Mouse (Mus musculus) forebrain, embryonic 14.5 days (tissue): ENCODE results near the gene Rtn4r. TPM values are rescaled to one million over a fixed set of nuclear protein-coding genes. Genes with fewer than 3 reads are reported as not detected.

Experiments used
- ATAC-seq: fragments of 200-750 bp; cut with Nextera tagmentation; 2 replicates; pipeline ENCODE4 v1.8.0; 2017; ENCODE audit warnings: mild to moderate bottlenecking, moderate library complexity
- DNase-seq: peaks from one replicate; pipeline ENCODE4 v3.0.0-alpha.2; 2015; ENCODE audit warnings: low spot score
- H3K27ac ChIP-seq: fragments of 300-500 bp; sonication (generic); 2 replicates; pipeline ENCODE4 v1.5.1; 2014; ENCODE audit warnings: low read depth, mild to moderate bottlenecking, control low read depth, low read length, moderate library complexity
- H3K27me3 ChIP-seq: fragments of 300-500 bp; sonication (generic); replicated peaks from 2 replicates; pipeline ENCODE4 v1.6.1; 2014; ENCODE audit warnings: low read length, control low read depth, mixed read lengths; ENCODE audit not compliant: control insufficient read depth, insufficient read depth
- H3K36me3 ChIP-seq: fragments of 300-500 bp; sonication (generic); 2 replicates; pipeline ENCODE4 v1.6.1; 2014; ENCODE audit warnings: low read length, control low read depth; ENCODE audit not compliant: control insufficient read depth, insufficient read depth
- H3K4me1 ChIP-seq: fragments of 300-500 bp; sonication (generic); 2 replicates; pipeline ENCODE4 v1.6.1; 2014; ENCODE audit warnings: antibody characterized with exemption, low read length, control low read depth; ENCODE audit not compliant: control insufficient read depth, insufficient read depth
- H3K4me2 ChIP-seq: fragments of 300-500 bp; sonication (generic); 2 replicates; pipeline ENCODE4 v1.6.1; 2014; ENCODE audit warnings: mild to moderate bottlenecking, control low read depth, low read length
- H3K4me3 ChIP-seq: fragments of 300-500 bp; sonication (generic); 2 replicates; pipeline ENCODE4 v1.5.1; 2014; ENCODE audit warnings: low read depth, low read length, control low read depth
- H3K9ac ChIP-seq: fragments of 300-500 bp; sonication (generic); 2 replicates; pipeline ENCODE4 v1.6.1; 2014; ENCODE audit warnings: mild to moderate bottlenecking, low read length, control low read depth, moderate library complexity
- H3K9me3 ChIP-seq: fragments of 300-500 bp; sonication (generic); replicated peaks from 2 replicates; pipeline ENCODE4 v1.6.1; 2016; ENCODE audit warnings: low read length, control low read depth, mixed read lengths; ENCODE audit not compliant: control insufficient read depth
- WGBS: fragments of 180-500 bp; shearing (Covaris S2); extraction: QIAGEN DNeasy Blood & Tissue Kit; methylation state at CpG from one replicate; pipeline ENCODE4 v1.1.7; 2014; 5-methylcytosine and 5-hydroxymethylcytosine counted together
- polyA plus RNA-seq: library from polyadenylated mRNA; unstranded; fragments of >200 nt; fragmentation: Nextera tagmentation; extraction: Ambion mirVana; gene quantifications from 2 replicates; pipeline ENCODE4 v1.2.1, GENCODE M21; 2014

The Rtn4r gene
- polyA plus RNA-seq, 1 experiment from 2014 or later, result 11.0 TPM

DNA sequence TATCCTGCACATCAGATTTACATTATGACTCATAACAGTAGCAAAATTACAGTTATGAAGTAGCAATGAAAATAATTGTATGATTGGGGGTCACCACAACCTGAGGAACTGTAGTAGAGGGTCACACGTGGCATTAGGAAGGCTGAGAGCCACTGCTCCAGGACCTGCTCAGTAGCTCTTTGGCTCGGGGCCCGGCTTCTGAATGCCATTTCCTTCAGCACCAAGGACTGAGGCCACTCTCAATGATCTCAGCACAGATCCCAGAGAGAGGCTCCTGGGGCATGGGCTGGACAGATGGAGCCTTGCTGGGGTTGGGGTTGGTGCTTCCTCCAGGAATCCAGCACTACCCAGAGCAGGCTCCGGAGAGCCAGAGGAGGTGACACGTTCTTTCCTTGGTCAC is 40.3 kb upstream of the Rtn4r start:
- H3K4me3 ChIP-seq, result no peak overlapping the region
- ATAC-seq, result no peak
- H3K27me3 ChIP-seq, result peaks cover 11% of the 10 kb centered on the region
- H3K9me3 ChIP-seq, result no peaks in the 10 kb centered on the region
- H3K36me3 ChIP-seq, result no peaks in the 10 kb centered on the region
- no peak overlapping the region for H3K9ac ChIP-seq
- peaks cover 9% of the 10 kb centered on the region; the same call in 1 of the 2 replicates for H3K4me1 ChIP-seq
- 95% methylated on average over 5 of the region's 5 CpGs for WGBS
- H3K4me2 ChIP-seq, result no peak overlapping the region
- no peak for DNase-seq
- no peak overlapping the region for H3K27ac ChIP-seq

DNA sequence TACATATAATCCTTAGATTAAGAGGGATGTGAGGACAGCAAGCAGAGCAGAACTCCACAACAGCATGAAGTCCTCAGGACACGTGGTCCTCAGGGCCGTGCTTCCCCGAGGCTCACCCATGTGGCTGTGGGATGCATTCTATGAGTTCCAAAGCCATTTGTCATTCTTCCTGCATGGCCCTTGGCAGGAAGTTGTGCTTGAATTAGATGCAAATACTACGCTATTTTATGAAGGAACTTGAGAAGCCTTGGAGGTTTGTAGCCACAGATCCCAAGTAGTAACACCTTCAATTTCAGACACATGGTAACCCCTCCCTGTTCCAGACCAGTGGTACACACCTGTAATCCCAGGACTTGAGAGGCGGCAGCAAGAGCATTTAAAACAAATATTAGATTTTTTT is 31.1 kb upstream of the Rtn4r start:
- WGBS, result 70% methylated on average over 5 of the region's 5 CpGs

DNA sequence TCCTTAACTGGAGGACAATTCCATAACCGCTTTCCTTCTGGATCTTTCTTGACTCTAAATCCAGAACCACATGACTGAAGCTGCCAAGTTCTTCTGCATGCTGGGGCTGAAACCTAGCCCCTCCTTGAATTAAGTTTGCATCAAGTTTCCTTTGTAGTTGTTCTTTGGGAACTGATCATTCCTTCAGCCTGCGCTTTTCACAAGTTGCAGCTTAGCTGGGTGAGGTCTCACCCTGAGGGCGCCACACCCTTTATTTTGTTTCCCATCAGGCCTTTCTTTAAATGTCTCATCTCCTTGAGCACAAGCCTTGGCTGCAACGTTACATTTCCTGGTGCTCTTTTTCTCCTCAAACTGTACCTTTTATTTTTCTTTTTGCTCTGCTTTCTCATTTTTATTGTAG is 24.6 kb upstream of the Rtn4r start:
- no peak for ATAC-seq
- no peak for DNase-seq
- Histone ChIP-seq H3K4me3 (no peak overlapping the region), H3K9ac (no peak overlapping the region), H3K9me3 (no peaks in the 10 kb centered on the region), H3K4me2 (no peak overlapping the region), H3K27me3 (no peaks in the 10 kb centered on the region), H3K27ac (no peak overlapping the region), H3K4me1 (no peaks in the 10 kb centered on the region), H3K36me3 (no peaks in the 10 kb centered on the region)
- WGBS, result 76% methylated on average over 4 of the region's 4 CpGs

More for the DNA sequence above, 31.1 kb upstream of the Rtn4r start:
- ATAC-seq (no peak), DNase-seq (no peak)
- Histone ChIP-seq H3K9me3 (no peaks in the 10 kb centered on the region), H3K27ac (no peak overlapping the region), H3K36me3 (no peaks in the 10 kb centered on the region), H3K27me3 (no peaks in the 10 kb centered on the region), H3K9ac (no peak overlapping the region), H3K4me3 (no peak overlapping the region), H3K4me2 (no peak overlapping the region), H3K4me1 (no peaks in the 10 kb centered on the region; the same call in 1 of the 2 replicates)

DNA sequence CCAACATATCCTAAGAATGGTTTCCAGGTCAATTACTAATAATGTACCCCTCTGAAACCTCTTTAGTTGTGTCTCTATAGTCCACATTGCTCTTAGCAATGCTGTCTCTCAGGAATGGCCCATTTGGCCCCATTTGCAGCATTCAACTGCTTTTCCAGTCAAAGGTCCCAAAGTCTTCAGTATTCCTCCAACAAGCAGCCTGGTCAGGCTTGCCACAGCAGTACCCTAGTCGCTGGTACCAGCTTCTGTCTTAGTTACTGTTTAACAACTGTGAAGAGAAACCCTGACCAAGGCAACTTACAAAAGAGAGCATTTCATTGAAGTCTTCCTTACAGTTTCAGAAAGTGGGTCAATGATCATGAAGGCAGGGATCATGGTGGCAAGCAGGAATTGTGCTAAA is 24.1 kb upstream of the Rtn4r start:
- DNase-seq, result no peak
- Histone ChIP-seq H3K9me3 (no peaks in the 10 kb centered on the region), H3K27ac (no peak overlapping the region), H3K9ac (no peak overlapping the region), H3K4me1 (no peaks in the 10 kb centered on the region), H3K4me3 (no peak overlapping the region), H3K36me3 (no peaks in the 10 kb centered on the region), H3K27me3 (no peaks in the 10 kb centered on the region), H3K4me2 (no peak overlapping the region)
- ATAC-seq, result no peak
- 89% methylated on average over 1 of the region's 1 CpGs for WGBS

DNA sequence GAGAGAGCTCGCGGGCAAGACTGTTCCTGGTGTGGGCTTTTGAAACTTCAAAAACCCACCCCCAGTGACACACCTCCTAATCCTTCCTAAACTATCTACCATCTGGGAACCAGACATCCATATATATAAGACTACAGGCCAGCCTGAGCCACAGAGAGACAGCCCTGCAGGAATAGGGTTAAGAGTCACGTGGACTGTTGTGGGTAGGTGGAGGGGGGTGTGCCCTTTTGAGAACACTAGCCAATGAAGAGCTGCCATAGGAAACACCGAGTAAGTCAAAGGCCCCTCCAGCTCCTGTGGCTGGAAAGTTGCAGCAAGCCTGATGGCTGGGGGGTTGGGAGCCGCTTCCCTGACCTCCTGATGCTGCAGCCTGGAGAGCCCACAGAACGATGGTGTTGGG is 23.6 kb upstream of the Rtn4r start:
- 40% methylated on average over 6 of the region's 6 CpGs for WGBS
- no peak overlapping the region for H3K9ac ChIP-seq
- no peaks in the 10 kb centered on the region for H3K9me3 ChIP-seq
- H3K27me3 ChIP-seq, result no peaks in the 10 kb centered on the region
- no peaks in the 10 kb centered on the region for H3K4me1 ChIP-seq
- DNase-seq (no peak), ATAC-seq (no peak)
- no peak overlapping the region for H3K4me2 ChIP-seq
- H3K4me3 ChIP-seq, result no peak overlapping the region
- no peaks in the 10 kb centered on the region for H3K36me3 ChIP-seq
- no peak overlapping the region for H3K27ac ChIP-seq

DNA sequence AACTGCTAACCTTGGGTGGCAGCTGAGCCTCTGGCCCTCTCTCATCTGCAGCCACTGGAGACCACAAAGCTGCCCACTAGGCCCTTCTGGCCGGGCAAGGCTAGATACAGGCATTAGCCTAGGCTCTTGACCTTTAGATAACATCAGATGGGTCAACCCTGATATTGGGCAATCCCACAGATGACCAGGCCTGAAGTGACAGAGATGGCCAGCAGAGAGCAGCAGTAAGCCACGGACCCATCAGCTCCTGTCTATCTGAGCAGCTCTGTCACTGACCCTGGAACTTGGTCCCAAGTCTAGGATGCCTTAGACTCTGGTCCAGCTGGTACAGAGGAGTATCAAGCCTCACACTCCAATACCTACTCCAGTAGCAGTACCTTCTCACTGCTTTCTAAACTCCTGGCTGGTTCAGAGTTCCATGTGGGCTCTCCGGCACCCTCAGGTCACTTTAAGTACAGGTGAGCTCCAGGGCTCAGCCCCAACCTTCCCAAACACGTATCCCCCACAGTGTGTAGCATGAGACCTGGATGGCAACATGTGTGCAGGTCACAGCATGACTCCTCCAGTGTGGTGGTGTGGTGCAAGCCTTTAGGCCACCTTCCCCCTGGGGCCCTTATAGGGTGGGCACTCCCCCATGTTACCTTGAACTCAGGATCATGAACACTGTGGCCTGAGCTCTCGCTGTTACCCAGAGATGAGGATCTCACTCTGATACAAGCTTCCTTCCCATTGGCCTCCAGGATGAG is 19.0 kb upstream of the Rtn4r start:
- Histone ChIP-seq H3K27ac (no peak overlapping the region), H3K9me3 (no peaks in the 10 kb centered on the region), H3K36me3 (no peaks in the 10 kb centered on the region), H3K4me3 (no peak overlapping the region), H3K4me1 (no peaks in the 10 kb centered on the region), H3K27me3 (no peaks in the 10 kb centered on the region), H3K4me2 (no peak overlapping the region), H3K9ac (no peak overlapping the region)
- peak; percentile 80; the same call in 1 of the 2 replicates for ATAC-seq
- peak; percentile 61 for DNase-seq
- 59% methylated on average over 5 of the region's 5 CpGs for WGBS

DNA sequence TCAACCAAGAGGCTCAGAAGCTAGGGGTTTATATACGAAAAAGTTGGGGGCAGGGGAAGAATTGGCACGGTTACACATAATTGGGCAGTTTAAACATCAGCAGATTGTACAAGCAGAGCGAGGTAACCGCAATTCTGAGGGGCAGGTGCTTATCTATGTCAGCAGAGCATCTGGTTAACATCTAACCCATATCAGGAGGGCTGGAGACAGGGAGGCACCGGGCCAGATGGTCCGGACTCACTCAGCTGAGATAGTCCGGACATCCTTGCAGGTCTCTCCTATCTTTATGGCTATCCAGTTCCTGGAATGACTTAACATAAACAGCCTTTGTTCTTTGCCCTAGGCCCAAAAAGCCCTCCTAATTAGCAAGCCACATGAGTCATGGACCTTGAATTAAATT is 16.4 kb upstream of the Rtn4r start:
- DNase-seq (no peak), ATAC-seq (no peak)
- Histone ChIP-seq H3K9me3 (no peaks in the 10 kb centered on the region), H3K36me3 (no peaks in the 10 kb centered on the region), H3K27me3 (no peaks in the 10 kb centered on the region), H3K27ac (no peak overlapping the region), H3K4me2 (no peak overlapping the region), H3K4me3 (no peak overlapping the region), H3K4me1 (no peaks in the 10 kb centered on the region), H3K9ac (no peak overlapping the region)
- WGBS, result 82% methylated on average over 7 of the region's 7 CpGs

DNA sequence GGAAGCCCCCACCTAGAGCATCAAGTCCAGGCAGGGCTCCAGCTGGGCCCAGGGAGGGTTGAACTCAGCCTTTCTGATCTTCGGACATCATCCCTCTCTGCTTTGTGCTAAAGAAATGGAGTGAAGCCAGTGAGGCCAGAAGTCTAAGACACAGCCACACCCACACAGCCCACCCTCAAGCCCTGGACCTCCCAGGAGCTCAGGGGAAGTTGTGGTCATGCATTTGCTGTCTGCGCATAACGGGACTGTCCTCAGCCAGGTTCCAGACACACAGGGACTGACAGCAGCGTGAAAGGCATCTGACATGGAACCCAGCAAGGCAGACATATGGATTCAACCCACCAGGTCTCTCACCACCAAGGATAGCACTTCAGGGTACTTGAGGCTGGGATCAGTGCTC is 11.0 kb upstream of the Rtn4r start:
- no peak overlapping the region for H3K4me2 ChIP-seq
- no peak overlapping the region for H3K9ac ChIP-seq
- H3K4me3 ChIP-seq, result no peak overlapping the region
- ATAC-seq (no peak), DNase-seq (no peak)
- 75% methylated on average over 4 of the region's 4 CpGs for WGBS
- H3K36me3 ChIP-seq, result no peaks in the 10 kb centered on the region
- H3K9me3 ChIP-seq, result no peaks in the 10 kb centered on the region
- no peaks in the 10 kb centered on the region for H3K4me1 ChIP-seq
- no peaks in the 10 kb centered on the region for H3K27me3 ChIP-seq
- no peak overlapping the region for H3K27ac ChIP-seq

DNA sequence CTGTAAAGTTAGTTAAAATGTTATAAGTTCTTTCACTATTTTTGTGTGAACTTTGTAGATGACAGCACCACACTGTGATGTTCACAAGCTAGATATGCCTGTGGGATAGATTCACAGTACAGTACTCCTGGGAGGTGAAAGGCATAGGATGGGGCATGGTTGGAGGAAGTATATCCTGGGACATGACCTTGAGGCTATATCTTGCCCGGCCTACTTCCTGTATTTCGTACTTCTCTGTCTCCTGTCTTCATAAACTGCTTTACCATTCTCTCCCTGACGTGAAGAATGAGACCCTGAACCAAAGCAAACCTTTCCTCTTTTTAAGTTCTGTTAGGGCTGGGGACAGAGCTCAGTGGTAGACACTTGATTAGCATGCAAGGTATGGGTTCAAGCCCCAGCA is 9.2 kb upstream of the Rtn4r start:
- no peaks in the 10 kb centered on the region for H3K9me3 ChIP-seq
- WGBS, result 87% methylated on average over 3 of the region's 3 CpGs
- H3K27me3 ChIP-seq, result no peaks in the 10 kb centered on the region
- no peak overlapping the region for H3K9ac ChIP-seq
- no peak overlapping the region for H3K27ac ChIP-seq
- H3K4me3 ChIP-seq, result no peak overlapping the region
- DNase-seq (no peak), ATAC-seq (no peak)
- H3K36me3 ChIP-seq, result no peaks in the 10 kb centered on the region
- H3K4me1 ChIP-seq, result no peaks in the 10 kb centered on the region
- H3K4me2 ChIP-seq, result no peak overlapping the region
